Mouse (Mus musculus) midbrain, embryonic 14.5 days (tissue): ENCODE data around the gene Fkbp5. TPM values are rescaled to one million over a fixed set of nuclear protein-coding genes. Genes with fewer than 3 reads are reported as not detected.
A peak's percentile ranks its signal among the peaks of the same experiment; 100 is the strongest.
"Not testable (repeated sequence)": the region's sequence is repeated elsewhere in the genome, so short reads cannot be mapped to it uniquely, and the experiment has no call there.

Experiments used
- ATAC-seq: fragments of 200-750 bp; cut with Nextera tagmentation; 2 replicates; pipeline ENCODE4 v1.8.0; 2017; ENCODE audit warnings: moderate number of reproducible peaks, moderate library complexity; ENCODE audit not compliant: low FRiP score, low TSS enrichment
- DNase-seq: peaks from one replicate; pipeline ENCODE4 v3.0.0-alpha.2; 2015
- H3K27ac ChIP-seq: fragments of 300-500 bp; sonication (generic); replicated peaks from 2 replicates; pipeline ENCODE4 v1.5.1; 2014; ENCODE audit warnings: mild to moderate bottlenecking, low read depth, low read length, moderate library complexity
- H3K27me3 ChIP-seq: fragments of 300-500 bp; sonication (generic); 2 replicates; pipeline ENCODE4 v1.6.1; 2014; ENCODE audit warnings: low read length, control low read depth, mixed read lengths; ENCODE audit not compliant: control insufficient read depth, insufficient read depth
- H3K36me3 ChIP-seq: fragments of 300-500 bp; sonication (generic); 2 replicates; pipeline ENCODE4 v1.6.1; 2014; ENCODE audit warnings: low read length, control low read depth; ENCODE audit not compliant: control insufficient read depth, insufficient read depth
- H3K4me1 ChIP-seq: fragments of 300-500 bp; sonication (generic); 2 replicates; pipeline ENCODE4 v1.6.1; 2014; ENCODE audit warnings: mild to moderate bottlenecking, antibody characterized with exemption, low read length, control low read depth; ENCODE audit not compliant: control insufficient read depth, insufficient read depth
- H3K4me2 ChIP-seq: fragments of 300-500 bp; sonication (generic); 2 replicates; pipeline ENCODE4 v1.6.1; 2014; ENCODE audit warnings: mild to moderate bottlenecking, low read length, moderate library complexity
- H3K4me3 ChIP-seq: fragments of 300-500 bp; sonication (generic); replicated peaks from 2 replicates; pipeline ENCODE4 v1.5.1; 2014; ENCODE audit warnings: low read depth, low read length
- H3K9ac ChIP-seq: fragments of 300-500 bp; sonication (generic); replicated peaks from 2 replicates; pipeline ENCODE4 v1.6.1; 2014; ENCODE audit warnings: mild to moderate bottlenecking, low read length, moderate library complexity
- H3K9me3 ChIP-seq: fragments of 300-500 bp; sonication (generic); 2 replicates; pipeline ENCODE4 v1.6.1; 2016; ENCODE audit warnings: low read length, control low read depth, mixed read lengths; ENCODE audit not compliant: control insufficient read depth
- WGBS: fragments of 180-500 bp; shearing (Covaris S2); extraction: QIAGEN DNeasy Blood & Tissue Kit; methylation state at CpG from one replicate; pipeline ENCODE4 v1.1.7; 2014; 5-methylcytosine and 5-hydroxymethylcytosine counted together
- polyA plus RNA-seq: library from polyadenylated mRNA; unstranded; fragments of >200 nt; fragmentation: Nextera tagmentation; extraction: Ambion mirVana; gene quantifications from 2 replicates; pipeline ENCODE4 v1.2.1, GENCODE M21; 2014

Fkbp5 gene
- polyA plus RNA-seq, 1 experiment from 2014 or later: 11.6 TPM

- Histone ChIP-seq H3K9ac (no peak overlapping the region), H3K4me3 (no peak overlapping the region), H3K4me1 (no peaks in the 10 kb centered on the region), H3K36me3 (peaks cover 26% of the 10 kb centered on the region), H3K9me3 (no peaks in the 10 kb centered on the region), H3K27ac (no peak overlapping the region), H3K4me2 (no peak overlapping the region), H3K27me3 (no peaks in the 10 kb centered on the region)
- DNase-seq (peak; percentile 90), ATAC-seq (no peak)
- WGBS: 45% methylated on average over 15 of the region's 15 CpGs
Observed at GRCm38 (mm10) chr17:28407418-28408250, 109.7 kb downstream of the Fkbp5 start.

GRCm38 (mm10) chr17:28406471-28406870, 110.9 kb downstream of the Fkbp5 start:
- Histone ChIP-seq H3K4me1 (no peaks in the 10 kb centered on the region), H3K9ac (no peak overlapping the region), H3K4me3 (no peak overlapping the region), H3K9me3 (no peaks in the 10 kb centered on the region), H3K27me3 (no peaks in the 10 kb centered on the region), H3K27ac (no peak overlapping the region), H3K4me2 (no peak overlapping the region), H3K36me3 (peaks cover 26% of the 10 kb centered on the region)
- DNase-seq (no peak), ATAC-seq (no peak)
- WGBS: 86% methylated on average over 7 of the region's 7 CpGs

- not testable (repeated sequence) for H3K4me1 ChIP-seq, H3K4me3 ChIP-seq, H3K27me3 ChIP-seq, DNase-seq, ATAC-seq, H3K9ac ChIP-seq, H3K9me3 ChIP-seq, H3K4me2 ChIP-seq, H3K27ac ChIP-seq
- H3K36me3 ChIP-seq: peaks cover 25% of the 10 kb centered on the region; the same call in 1 of the 2 replicates
- 100% methylated on average over 2 of the region's 2 CpGs for WGBS
Observed at GRCm38 (mm10) chr17:28404745-28405144, 112.6 kb downstream of the Fkbp5 start.

GRCm38 (mm10) chr17:28404301-28404700, 113.0 kb downstream of the Fkbp5 start:
- no peak for DNase-seq
- H3K9ac ChIP-seq: no peak overlapping the region
- WGBS: 99% methylated on average over 11 of the region's 11 CpGs
- H3K4me2 ChIP-seq: no peak overlapping the region
- peaks cover 30% of the 10 kb centered on the region; the same call in 1 of the 2 replicates for H3K36me3 ChIP-seq
- H3K4me1 ChIP-seq: no peaks in the 10 kb centered on the region
- no peak for ATAC-seq
- H3K4me3 ChIP-seq: no peak overlapping the region
- no peaks in the 10 kb centered on the region for H3K27me3 ChIP-seq
- H3K9me3 ChIP-seq: no peaks in the 10 kb centered on the region
- H3K27ac ChIP-seq: no peak overlapping the region

GRCm38 (mm10) chr17:28394994-28395393, 122.3 kb downstream of the Fkbp5 start:
- Histone ChIP-seq H3K4me3 (no peak overlapping the region), H3K36me3 (peaks cover 14% of the 10 kb centered on the region), H3K4me1 (no peaks in the 10 kb centered on the region), H3K9ac (no peak overlapping the region), H3K9me3 (no peaks in the 10 kb centered on the region), H3K27me3 (no peaks in the 10 kb centered on the region), H3K4me2 (no peak overlapping the region), H3K27ac (no peak overlapping the region)
- ATAC-seq (no peak), DNase-seq (no peak)
- WGBS: 91% methylated on average over 7 of the region's 7 CpGs

GRCm38 (mm10) chr17:28394051-28394765, 123.1 kb downstream of the Fkbp5 start:
- no peak for ATAC-seq
- H3K27ac ChIP-seq: no peak overlapping the region
- 91% methylated on average over 15 of the region's 15 CpGs for WGBS

GRCm38 (mm10) chr17:28391568-28392432, 125.5 kb downstream of the Fkbp5 start:
- no peak for ATAC-seq
- H3K4me3 ChIP-seq: no peak overlapping the region
- H3K9ac ChIP-seq: no peak overlapping the region
- no peak overlapping the region for H3K27ac ChIP-seq
- no peaks in the 10 kb centered on the region for H3K4me1 ChIP-seq
- peak; percentile 18 for DNase-seq
- no peaks in the 10 kb centered on the region for H3K36me3 ChIP-seq
- H3K9me3 ChIP-seq: no peaks in the 10 kb centered on the region
- WGBS: 11% methylated on average over 21 of the region's 25 CpGs
- no peak overlapping the region for H3K4me2 ChIP-seq
- H3K27me3 ChIP-seq: no peaks in the 10 kb centered on the region

More at GRCm38 (mm10) chr17:28394051-28394765, 123.1 kb downstream of the Fkbp5 start:
- Histone ChIP-seq H3K4me1 (no peaks in the 10 kb centered on the region), H3K4me3 (no peak overlapping the region), H3K36me3 (peaks cover 7% of the 10 kb centered on the region), H3K27me3 (no peaks in the 10 kb centered on the region), H3K9me3 (no peaks in the 10 kb centered on the region), H3K4me2 (no peak overlapping the region), H3K9ac (no peak overlapping the region)
- no peak for DNase-seq

GRCm38 (mm10) chr17:28388534-28388933, 128.8 kb downstream of the Fkbp5 start:
- no peaks in the 10 kb centered on the region for H3K27me3 ChIP-seq
- H3K36me3 ChIP-seq: no peaks in the 10 kb centered on the region
- DNase-seq (no peak), ATAC-seq (no peak)
- H3K27ac ChIP-seq: no peak overlapping the region
- peaks cover 4% of the 10 kb centered on the region; the same call in 1 of the 2 replicates for H3K4me1 ChIP-seq
- no peak overlapping the region for H3K9ac ChIP-seq
- no peak overlapping the region for H3K4me3 ChIP-seq
- WGBS: 88% methylated on average over 3 of the region's 3 CpGs
- no peak overlapping the region for H3K4me2 ChIP-seq
- H3K9me3 ChIP-seq: no peaks in the 10 kb centered on the region
